Mouse (Mus musculus) limb, embryonic 13.5 days (tissue): ENCODE results near the gene Lypd6b. TPM values are rescaled to one million over a fixed set of nuclear protein-coding genes. Genes with fewer than 3 reads are reported as not detected.

Experiments used
- ATAC-seq: fragments of 200-750 bp; cut with Nextera tagmentation; 2 replicates; pipeline ENCODE4 v1.8.0; 2017; ENCODE audit warnings: low read depth, moderate number of reproducible peaks, moderate TSS enrichment; ENCODE audit not compliant: low FRiP score
- H3K27ac ChIP-seq: fragments of 300-500 bp; sonication (generic); 2 replicates; pipeline ENCODE4 v1.5.1; 2015; ENCODE audit warnings: inconsistent platforms, mild to moderate bottlenecking, moderate library complexity
- H3K27me3 ChIP-seq: fragments of 300-500 bp; sonication (generic); 2 replicates; pipeline ENCODE4 v1.6.1; 2015; ENCODE audit warnings: mild to moderate bottlenecking, inconsistent platforms
- H3K36me3 ChIP-seq: fragments of 300-500 bp; sonication (generic); 2 replicates; pipeline ENCODE4 v1.6.1; 2015; ENCODE audit warnings: inconsistent platforms, mild to moderate bottlenecking, moderate library complexity
- H3K4me1 ChIP-seq: fragments of 300-500 bp; sonication (generic); 2 replicates; pipeline ENCODE4 v1.6.1; 2015; ENCODE audit warnings: inconsistent platforms
- H3K4me2 ChIP-seq: fragments of 300-500 bp; sonication (generic); replicated peaks from 2 replicates; pipeline ENCODE4 v1.6.1; 2015; ENCODE audit warnings: inconsistent platforms, mild to moderate bottlenecking, moderate library complexity
- H3K4me3 ChIP-seq: fragments of 300-500 bp; sonication (generic); 2 replicates; pipeline ENCODE4 v1.5.1; 2015; ENCODE audit warnings: moderate library complexity, mild to moderate bottlenecking, inconsistent platforms
- H3K9ac ChIP-seq: fragments of 300-500 bp; sonication (generic); 2 replicates; pipeline ENCODE4 v1.6.1; 2015; ENCODE audit warnings: mild to moderate bottlenecking, inconsistent platforms
- H3K9me3 ChIP-seq: fragments of 300-500 bp; sonication (generic); 2 replicates; pipeline ENCODE4 v1.6.1; 2016; ENCODE audit warnings: inconsistent platforms
- WGBS: fragments of 180-500 bp; shearing (Covaris S2); methylation state at CpG from one replicate; pipeline ENCODE4 v1.1.7; 2015; 5-methylcytosine and 5-hydroxymethylcytosine counted together
- polyA plus RNA-seq: library from polyadenylated mRNA; unstranded; fragments of >200 nt; fragmentation: Nextera tagmentation; extraction: Ambion mirVana; gene quantifications from 2 replicates; pipeline ENCODE4 v1.2.1, GENCODE M21; 2015

Gene Lypd6b
- polyA plus RNA-seq, 1 experiment from 2014 or later, result 9.8 TPM

DNA sequence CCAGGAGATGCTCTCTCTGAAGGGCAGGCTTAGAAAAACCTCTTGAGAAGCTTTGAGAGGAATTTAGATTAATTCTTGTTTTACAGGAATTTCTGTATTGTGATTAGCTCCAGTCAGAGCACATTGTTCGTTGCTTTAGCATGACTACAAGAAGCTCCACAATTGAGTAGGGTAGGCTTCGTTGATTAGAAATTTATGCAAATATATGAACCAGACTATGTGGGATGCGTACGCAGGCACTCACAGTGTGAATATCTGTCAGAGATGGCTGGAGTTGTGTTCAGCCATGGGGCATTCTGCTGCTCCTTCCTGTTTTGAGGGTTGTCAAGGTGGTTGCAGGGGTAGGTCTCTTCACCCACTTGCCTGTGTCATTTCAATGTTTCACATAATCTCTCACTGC, 100.9 kb downstream of the Lypd6b start:
- H3K4me2 ChIP-seq, result no peak overlapping the region
- no peaks in the 10 kb centered on the region for H3K36me3 ChIP-seq
- peaks cover 33% of the 10 kb centered on the region for H3K4me1 ChIP-seq
- WGBS, result 79% methylated on average over 4 of the region's 4 CpGs
- H3K9me3 ChIP-seq, result no peaks in the 10 kb centered on the region
- no peak overlapping the region for H3K27ac ChIP-seq
- ATAC-seq, result no peak
- H3K27me3 ChIP-seq, result no peaks in the 10 kb centered on the region
- H3K9ac ChIP-seq, result no peak overlapping the region
- no peak overlapping the region for H3K4me3 ChIP-seq

DNA sequence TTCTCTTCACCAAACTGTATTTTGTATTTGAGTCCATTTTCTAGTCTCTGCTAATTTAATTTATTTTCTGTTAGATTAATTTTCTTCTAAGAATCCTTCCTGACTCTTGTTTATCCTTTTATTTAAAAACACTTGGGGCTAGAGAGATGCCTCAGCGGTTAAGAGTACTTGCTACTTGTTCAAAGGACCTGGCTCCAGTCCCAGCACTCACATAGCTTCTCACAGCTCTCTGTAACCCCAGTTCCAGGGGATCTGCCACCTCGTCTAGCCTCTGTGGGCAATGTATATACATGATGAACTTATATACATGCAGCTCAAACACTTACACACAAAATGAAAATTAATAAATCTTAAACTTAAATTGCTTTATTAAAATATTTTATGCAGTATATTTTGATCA, 103.2 kb downstream of the Lypd6b start:
- no peak overlapping the region for H3K27ac ChIP-seq
- no peaks in the 10 kb centered on the region for H3K36me3 ChIP-seq
- H3K9ac ChIP-seq, result no peak overlapping the region
- no peak overlapping the region for H3K4me3 ChIP-seq
- no peaks in the 10 kb centered on the region for H3K9me3 ChIP-seq
- peaks cover 23% of the 10 kb centered on the region for H3K4me1 ChIP-seq
- H3K27me3 ChIP-seq, result no peaks in the 10 kb centered on the region
- no peak for ATAC-seq
- 57% methylated on average over 2 of the region's 2 CpGs for WGBS
- H3K4me2 ChIP-seq, result no peak overlapping the region

DNA sequence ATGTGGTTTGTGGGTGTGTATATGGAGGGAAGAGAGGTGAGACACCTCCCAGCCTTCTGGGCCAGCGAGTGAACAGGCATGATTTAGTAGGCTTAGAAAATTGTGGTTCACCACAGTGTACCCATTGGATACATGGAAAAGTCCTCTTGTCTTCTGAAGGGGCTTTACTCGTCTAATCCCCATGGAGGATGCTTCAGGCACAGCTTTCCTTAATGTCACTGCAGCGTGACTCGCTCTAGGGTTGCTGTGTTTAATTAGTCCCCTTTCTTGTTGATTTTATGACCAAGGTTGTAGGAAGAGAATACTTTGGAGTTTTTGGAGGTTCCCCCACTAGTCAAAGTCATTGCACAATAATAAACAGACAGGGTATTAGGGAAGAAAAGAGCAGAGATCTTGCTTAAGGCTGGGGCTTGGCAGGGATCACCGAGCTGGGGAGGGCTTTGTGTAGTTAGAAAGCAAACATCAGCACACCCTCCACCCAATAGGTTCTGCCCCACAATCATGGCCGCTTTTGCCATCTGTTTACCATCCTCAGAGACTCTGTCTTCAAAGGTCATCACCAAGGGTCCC, 122.4 kb downstream of the Lypd6b start:
- no peak overlapping the region for H3K4me3 ChIP-seq
- no peak overlapping the region for H3K9ac ChIP-seq
- H3K27me3 ChIP-seq, result no peaks in the 10 kb centered on the region
- 32% methylated on average over 6 of the region's 6 CpGs for WGBS
- H3K4me2 ChIP-seq, result no peak overlapping the region
- ATAC-seq, result no peak
- peaks cover 36% of the 10 kb centered on the region for H3K4me1 ChIP-seq
- H3K36me3 ChIP-seq, result no peaks in the 10 kb centered on the region
- no peaks in the 10 kb centered on the region for H3K9me3 ChIP-seq
- no peak overlapping the region for H3K27ac ChIP-seq

DNA sequence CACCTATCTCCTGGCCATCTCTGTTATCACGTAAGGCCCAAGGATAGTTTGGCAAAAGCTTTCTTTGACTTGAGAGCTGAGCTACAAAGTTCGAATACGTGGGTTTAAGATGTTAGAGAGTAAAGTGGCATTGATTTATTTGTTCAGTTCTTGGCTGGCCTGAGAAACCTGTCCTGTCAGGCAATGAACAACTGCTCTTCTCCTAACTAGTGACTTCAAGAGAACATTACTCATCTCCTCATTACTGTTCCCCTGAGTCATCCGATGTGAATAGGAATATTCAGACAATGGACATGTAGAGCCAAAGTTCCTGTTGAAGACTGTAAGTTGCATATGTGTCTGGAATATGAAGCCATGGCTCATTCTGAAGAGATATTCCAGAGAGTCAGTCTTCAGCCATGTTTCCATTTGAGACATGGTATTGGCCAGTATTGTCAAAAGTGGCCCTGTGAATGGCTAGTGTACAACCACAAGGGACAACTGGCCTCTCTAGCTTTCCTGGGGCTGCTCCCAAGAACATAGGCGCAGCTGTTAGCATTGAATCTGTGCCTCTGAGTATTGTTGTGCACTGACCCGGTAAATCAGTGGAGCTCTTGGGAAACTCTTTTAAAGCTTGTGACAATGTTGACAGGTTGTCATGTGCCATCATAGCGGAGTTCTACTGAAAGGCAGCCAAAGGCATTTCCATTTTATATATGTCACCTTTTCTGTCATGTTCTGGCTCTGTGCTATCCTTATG, 124.0 kb downstream of the Lypd6b start:
- WGBS, result 81% methylated on average over 7 of the region's 7 CpGs
- ATAC-seq, result no peak
- no peak overlapping the region for H3K27ac ChIP-seq

GRCm38 (mm10) chr2:49912261-49912895, 124.9 kb downstream of the Lypd6b start:
- Histone ChIP-seq H3K4me2 (no peak overlapping the region), H3K36me3 (no peaks in the 10 kb centered on the region), H3K4me3 (no peak overlapping the region), H3K27ac (no peak overlapping the region), H3K9ac (no peak overlapping the region), H3K27me3 (no peaks in the 10 kb centered on the region), H3K4me1 (peaks cover 36% of the 10 kb centered on the region), H3K9me3 (no peaks in the 10 kb centered on the region)
- 27% methylated on average over 3 of the region's 3 CpGs for WGBS
- ATAC-seq, result no peak

More for the DNA sequence above, 124.0 kb downstream of the Lypd6b start:
- Histone ChIP-seq H3K27me3 (no peaks in the 10 kb centered on the region), H3K36me3 (no peaks in the 10 kb centered on the region), H3K9me3 (no peaks in the 10 kb centered on the region), H3K4me1 (peaks cover 36% of the 10 kb centered on the region), H3K9ac (no peak overlapping the region), H3K4me2 (no peak overlapping the region), H3K4me3 (no peak overlapping the region)

DNA sequence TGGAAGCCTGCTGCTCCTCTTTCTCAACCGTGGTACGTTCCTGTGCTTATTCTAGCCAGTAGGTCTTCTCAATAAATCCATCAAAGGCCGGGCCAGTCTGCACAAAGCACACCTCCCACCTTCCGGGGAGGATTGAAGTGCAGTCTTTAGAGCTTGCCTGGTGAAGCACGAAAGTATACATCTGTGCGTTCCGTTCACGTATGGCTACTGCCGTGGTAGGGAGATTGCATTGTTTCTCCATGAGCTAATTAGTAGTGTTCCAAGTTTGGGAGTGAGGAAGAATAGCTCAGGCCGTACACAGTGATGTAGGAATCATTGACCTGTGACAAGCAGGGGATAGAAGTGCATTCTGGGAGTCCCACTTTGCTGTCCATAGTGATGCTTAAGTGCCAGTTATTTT, 130.0 kb downstream of the Lypd6b start:
- no peaks in the 10 kb centered on the region for H3K9me3 ChIP-seq
- H3K27me3 ChIP-seq, result no peaks in the 10 kb centered on the region
- no peak overlapping the region for H3K27ac ChIP-seq
- H3K9ac ChIP-seq, result no peak overlapping the region
- no peak overlapping the region for H3K4me2 ChIP-seq
- no peak for ATAC-seq
- H3K4me1 ChIP-seq, result 0 out of 2 replicates have a peak, but pooled peaks cover 12% of the 10 kb centered on the region
- 55% methylated on average over 10 of the region's 10 CpGs for WGBS
- H3K4me3 ChIP-seq, result no peak overlapping the region
- no peaks in the 10 kb centered on the region for H3K36me3 ChIP-seq

DNA sequence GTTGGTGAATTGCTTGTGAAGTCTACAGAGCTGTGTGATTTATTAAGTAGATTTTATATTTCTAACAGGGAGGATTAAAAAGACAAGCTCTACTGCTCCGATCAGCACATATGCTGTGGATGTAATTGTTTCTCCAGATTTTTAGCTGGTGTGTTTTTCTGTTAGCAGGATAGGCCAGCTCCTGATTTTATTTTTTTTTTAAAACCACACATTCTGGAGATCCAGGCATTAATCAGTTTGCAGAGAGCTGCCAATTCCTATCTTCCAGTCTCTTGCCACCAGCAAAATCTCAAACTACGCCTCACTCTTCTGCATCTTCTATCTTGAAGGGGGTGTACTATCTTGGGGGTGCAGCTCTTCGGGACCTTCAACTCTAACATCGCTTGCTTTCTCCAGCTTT, 130.6 kb downstream of the Lypd6b start:
- no peaks in the 10 kb centered on the region for H3K36me3 ChIP-seq
- no peaks in the 10 kb centered on the region for H3K9me3 ChIP-seq
- 0 out of 2 replicates have a peak, but pooled peaks cover 8% of the 10 kb centered on the region for H3K4me1 ChIP-seq
- no peak overlapping the region for H3K27ac ChIP-seq
- no peak overlapping the region for H3K4me3 ChIP-seq
- no peak overlapping the region for H3K4me2 ChIP-seq
- H3K9ac ChIP-seq, result no peak overlapping the region
- WGBS, result 63% methylated on average over 4 of the region's 4 CpGs
- no peak for ATAC-seq
- no peaks in the 10 kb centered on the region for H3K27me3 ChIP-seq

DNA sequence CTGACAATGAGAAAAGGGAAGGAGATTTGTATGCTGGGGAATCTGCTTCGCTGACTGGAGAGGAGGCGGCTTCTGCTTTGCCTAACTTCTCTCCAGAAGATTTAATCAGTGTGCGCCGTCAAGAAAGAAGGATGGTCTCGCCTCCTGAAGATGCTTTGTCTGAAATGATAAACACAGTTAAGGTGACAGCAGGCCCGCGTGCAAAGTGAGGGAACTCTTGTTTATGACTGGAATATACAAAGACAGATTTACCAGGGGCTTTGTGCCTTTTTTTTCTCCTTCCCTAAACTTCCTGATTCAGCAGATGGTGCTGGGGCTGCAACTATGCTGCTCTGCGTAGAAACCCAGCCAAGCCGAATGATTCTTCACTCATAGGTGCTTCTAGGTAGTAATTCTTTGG, 131.2 kb downstream of the Lypd6b start:
- no peak for ATAC-seq
- Histone ChIP-seq H3K9me3 (no peaks in the 10 kb centered on the region), H3K27me3 (no peaks in the 10 kb centered on the region), H3K4me3 (no peak overlapping the region), H3K4me2 (no peak overlapping the region), H3K36me3 (no peaks in the 10 kb centered on the region), H3K4me1 (0 out of 2 replicates have a peak, but pooled peaks cover 8% of the 10 kb centered on the region), H3K27ac (no peak overlapping the region), H3K9ac (no peak overlapping the region)
- 34% methylated on average over 9 of the region's 9 CpGs for WGBS

DNA sequence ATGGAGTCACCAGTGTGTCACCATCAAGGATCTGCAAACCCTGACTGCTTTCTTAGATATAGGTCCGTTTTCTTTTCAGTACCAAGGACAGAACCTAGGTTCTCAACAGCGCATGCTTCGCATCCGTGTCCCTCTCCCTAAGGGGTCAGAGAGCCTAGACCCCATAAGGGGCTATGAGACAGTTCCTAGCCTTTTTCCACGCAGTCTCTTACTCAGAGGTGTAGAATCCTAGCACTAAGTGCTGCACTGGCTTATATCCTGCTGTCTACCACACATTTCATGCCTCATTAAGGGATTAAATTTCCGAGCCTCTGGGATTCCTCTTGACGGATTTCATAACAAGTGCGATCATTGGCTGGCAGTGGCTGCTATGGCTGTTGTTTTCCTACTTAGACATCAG, 134.5 kb downstream of the Lypd6b start:
- Histone ChIP-seq H3K4me1 (0 out of 2 replicates have a peak, but pooled peaks cover 8% of the 10 kb centered on the region), H3K27me3 (no peaks in the 10 kb centered on the region), H3K9me3 (no peaks in the 10 kb centered on the region), H3K4me2 (no peak overlapping the region), H3K27ac (no peak overlapping the region), H3K9ac (no peak overlapping the region), H3K36me3 (no peaks in the 10 kb centered on the region), H3K4me3 (no peak overlapping the region)
- WGBS, result 57% methylated on average over 8 of the region's 8 CpGs
- ATAC-seq, result no peak

- H3K9me3 ChIP-seq, result no peaks in the 10 kb centered on the region
- H3K4me1 ChIP-seq, result 0 out of 2 replicates have a peak, but pooled peaks cover 8% of the 10 kb centered on the region
- H3K36me3 ChIP-seq, result no peaks in the 10 kb centered on the region
- H3K4me2 ChIP-seq, result no peak overlapping the region
- H3K9ac ChIP-seq, result no peak overlapping the region
- WGBS, result 72% methylated on average over 4 of the region's 4 CpGs
- H3K27ac ChIP-seq, result no peak overlapping the region
- ATAC-seq, result no peak
- no peak overlapping the region for H3K4me3 ChIP-seq
- H3K27me3 ChIP-seq, result no peaks in the 10 kb centered on the region
Measured at GRCm38 (mm10) chr2:49922810-49923209, 135.3 kb downstream of the Lypd6b start.

DNA sequence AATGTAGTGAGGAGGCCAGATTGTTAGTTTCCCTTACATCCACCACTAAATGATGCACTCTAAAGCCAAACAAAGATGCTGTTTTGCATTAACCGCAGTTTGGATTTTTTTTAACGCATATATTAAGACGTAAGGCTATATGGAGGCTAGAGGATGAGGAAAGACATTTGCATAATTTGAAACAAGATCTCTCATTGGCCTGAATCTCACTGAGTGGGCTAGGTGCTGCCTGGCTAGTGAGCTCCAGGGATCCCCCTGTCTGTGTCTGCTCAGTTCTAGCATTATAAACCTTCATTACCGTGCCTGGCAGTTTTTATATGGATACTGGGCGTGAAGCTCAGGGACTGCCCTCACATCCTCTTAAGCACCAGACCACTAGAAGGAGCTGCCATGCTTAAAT, 138.7 kb downstream of the Lypd6b start:
- Histone ChIP-seq H3K27me3 (no peaks in the 10 kb centered on the region), H3K4me1 (no peaks in the 10 kb centered on the region), H3K4me3 (no peak overlapping the region), H3K4me2 (no peak overlapping the region), H3K9ac (no peak overlapping the region), H3K36me3 (no peaks in the 10 kb centered on the region), H3K9me3 (no peaks in the 10 kb centered on the region), H3K27ac (no peak overlapping the region)
- ATAC-seq, result no peak
- 58% methylated on average over 5 of the region's 5 CpGs for WGBS

DNA sequence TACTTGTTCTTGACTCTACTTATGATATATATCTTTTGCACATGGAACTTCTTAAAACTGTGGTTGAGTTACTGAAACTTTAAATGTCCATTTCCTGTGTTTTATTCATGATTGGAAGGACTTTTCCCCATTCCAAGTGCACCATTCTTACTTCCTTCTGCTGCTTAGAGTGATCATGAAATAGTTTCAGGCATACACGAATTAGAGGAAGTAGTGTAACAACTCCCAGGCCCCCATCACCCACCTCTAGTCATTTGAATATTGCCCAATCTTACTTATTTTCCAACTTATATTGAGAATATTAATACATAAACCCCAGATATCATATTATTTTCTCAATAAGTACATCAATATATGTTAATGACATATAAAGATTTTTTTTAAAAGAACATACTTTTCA, 139.9 kb downstream of the Lypd6b start:
- H3K9ac ChIP-seq, result no peak overlapping the region
- no peak overlapping the region for H3K4me2 ChIP-seq
- no peak overlapping the region for H3K27ac ChIP-seq
- no peaks in the 10 kb centered on the region for H3K27me3 ChIP-seq
- no peak overlapping the region for H3K4me3 ChIP-seq
- H3K4me1 ChIP-seq, result no peaks in the 10 kb centered on the region
- no peaks in the 10 kb centered on the region for H3K36me3 ChIP-seq
- no peak for ATAC-seq
- no peaks in the 10 kb centered on the region for H3K9me3 ChIP-seq
- 47% methylated on average over 1 of the region's 1 CpGs for WGBS
